Mouse (Mus musculus) heart, adult 2 months (tissue): ENCODE measurements at regions not wholly inside any gene's neighbourhood (a gene's known extent, or its start where the extent isn't known, plus 50 kb on each side); places are given as distances from the start of the nearest gene placed in this dataset.

Experiments used
- CTCF ChIP-seq: fragments of 200-600 bp; IDR thresholded peaks from 2 replicates; pipeline ENCODE4 v1.8.1; 2022; ENCODE audit warnings: antibody characterized with exemption, mild to moderate bottlenecking, moderate library complexity
- EP300 ChIP-seq: fragments of 200-500 bp; IDR thresholded peaks from 2 replicates; pipeline ENCODE4 v1.6.1; 2011; ENCODE audit warnings: low read depth, low read length, control low read depth; ENCODE audit not compliant: insufficient read depth

DNA sequence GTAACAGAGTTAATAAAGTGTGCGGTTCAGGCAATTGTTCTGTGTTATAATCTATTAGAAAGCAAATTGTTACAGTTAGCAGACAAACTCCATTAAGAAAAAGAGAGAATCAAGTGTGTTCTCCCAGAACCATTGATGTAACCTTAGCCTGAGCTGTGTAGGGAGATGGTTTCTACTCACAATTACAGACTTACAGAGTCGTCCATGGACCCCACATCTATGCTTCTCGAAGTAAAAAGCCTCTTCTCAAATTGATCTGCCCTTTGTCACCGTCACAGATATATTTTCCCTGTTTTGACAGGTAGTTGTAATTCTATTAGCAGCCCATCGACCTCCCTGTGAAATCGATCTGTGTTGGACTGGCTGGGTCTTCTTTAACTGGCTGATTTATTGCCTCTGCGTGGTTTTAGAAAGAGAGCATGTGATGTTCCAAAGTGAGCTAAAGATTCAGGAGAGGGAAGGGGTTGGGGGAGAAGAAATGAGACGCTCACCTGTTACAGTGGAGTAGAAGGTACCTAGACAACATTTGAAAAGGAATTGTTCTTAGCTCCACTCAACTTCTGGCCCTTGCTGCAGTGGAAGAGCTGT, 54.7 kb upstream of the Map3k7 start:
- TF ChIP-seq CTCF (no peak), EP300 (no peak)
